Mouse (Mus musculus) ES-E14 (cell line): ENCODE measurements at regions not wholly inside any gene's neighbourhood (a gene's known extent, or its start where the extent isn't known, plus 50 kb on each side); places are given as distances from the start of the nearest gene placed in this dataset.

Experiments
- DNase-seq: peaks from one replicate; pipeline ENCODE4 v3.0.0-alpha.2; 2013; ENCODE audit warnings: low read depth, low spot score
- H3K27ac ChIP-seq: 2 replicates; pipeline ENCODE4 v1.5.1; 2012; ENCODE audit warnings: low read depth, mild to moderate bottlenecking, low read length, moderate library complexity, mixed read lengths; ENCODE audit not compliant: poor library complexity, insufficient read depth, severe bottlenecking
- H3K36me3 ChIP-seq: 2 replicates; pipeline ENCODE4 v1.6.1; 2012; ENCODE audit warnings: mild to moderate bottlenecking, low read length, moderate library complexity, mixed read lengths; ENCODE audit not compliant: control insufficient read depth, poor library complexity, insufficient read depth, severe bottlenecking
- H3K4me1 ChIP-seq, 2 experiments: fragments of 150-350 bp in 1 of 2; sonication (generic) in 1 of 2; 2 replicates each; pipeline ENCODE4 v1.6.1; 2012; ENCODE audit warnings: low read length in 2 of 2, mild to moderate bottlenecking in 1 of 2, mixed read lengths in 1 of 2; ENCODE audit not compliant: control insufficient read depth in 2 of 2, insufficient read depth in 2 of 2, poor library complexity in 1 of 2
- H3K4me3 ChIP-seq, 2 experiments: fragments of 150-350 bp in 1 of 2; sonication (generic) in 1 of 2; 2 replicates each; pipeline ENCODE4 v1.5.1; 2012; ENCODE audit warnings: low read length in 2 of 2, low read depth in 1 of 2, mild to moderate bottlenecking in 1 of 2, mixed read lengths in 1 of 2; ENCODE audit not compliant: insufficient read depth in 1 of 2, poor library complexity in 1 of 2, severe bottlenecking in 1 of 2
- H3K9ac ChIP-seq: 2 replicates; pipeline ENCODE4 v1.6.1; 2012; ENCODE audit warnings: low read depth, mild to moderate bottlenecking, low read length, mixed read lengths; ENCODE audit not compliant: poor library complexity, insufficient read depth, severe bottlenecking
- H3K9me3 ChIP-seq: fragments of 150-350 bp; sonication (generic); 2 replicates; pipeline ENCODE4 v1.6.1; 2012; ENCODE audit warnings: low read depth, mild to moderate bottlenecking, low read length; ENCODE audit not compliant: control insufficient read depth, insufficient read depth
- CHD2 ChIP-seq: IDR thresholded peaks from 2 replicates; pipeline ENCODE4 v1.6.1; 2014; ENCODE audit warnings: mild to moderate bottlenecking, low read depth, low read length, inconsistent platforms
- HCFC1 ChIP-seq: IDR thresholded peaks from 2 replicates; pipeline ENCODE4 v1.6.1; 2012; ENCODE audit warnings: low read length, inconsistent platforms, borderline replicate concordance; ENCODE audit not compliant: insufficient read depth
- MAFK ChIP-seq: IDR thresholded peaks from 2 replicates; pipeline ENCODE4 v1.6.1; 2014; ENCODE audit warnings: mild to moderate bottlenecking, low read depth, low read length, inconsistent platforms; ENCODE audit not compliant: insufficient read depth
- ZC3H11A ChIP-seq: IDR thresholded peaks from 2 replicates; pipeline ENCODE4 v1.6.1; 2012; ENCODE audit warnings: low read depth, mild to moderate bottlenecking, inconsistent platforms, low read length, borderline replicate concordance
- ZNF384 ChIP-seq: IDR thresholded peaks from 2 replicates; pipeline ENCODE4 v1.6.1; 2012; ENCODE audit warnings: low read depth, low read length, inconsistent platforms
- in situ Hi-C, 2 experiments: fragments of 600-800 bp; cut with MboI; formaldehyde crosslinking; loops; one replicate each; pipeline ENCODE4 v1.15.1; 2025; ENCODE audit warnings: low sequenced_read_pairs in 2 of 2, inconsistent platforms in 1 of 2; ENCODE audit not compliant: unreplicated experiment in 2 of 2

DNA sequence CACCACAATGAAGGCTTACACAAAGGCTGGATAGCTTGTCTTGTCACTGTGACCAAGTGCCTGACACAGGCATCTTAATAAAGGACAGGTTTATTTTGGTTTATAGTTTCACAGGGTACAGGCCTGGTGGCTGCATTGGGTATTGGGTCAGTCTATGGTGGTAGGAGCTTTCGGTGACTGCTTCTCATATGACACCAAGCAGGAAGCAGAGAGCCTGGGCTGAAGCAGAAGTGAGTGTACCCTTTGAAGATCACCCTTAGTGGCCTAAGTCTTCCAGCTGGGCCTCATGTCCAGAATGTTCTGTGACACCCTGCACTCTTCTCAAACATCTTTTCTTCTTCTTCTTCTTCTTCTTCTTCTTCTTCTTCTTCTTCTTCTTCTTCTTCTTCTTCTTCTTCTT lies 264.1 kb downstream of the 4933412E24Rik start:
- Histone ChIP-seq H3K9ac (no peak overlapping the region), H3K4me3 (no peak overlapping the region), H3K36me3 (no peaks in the 10 kb centered on the region), H3K4me1 (no peaks in the 10 kb centered on the region; a peak in 1 of 4 replicates), H3K27ac (no peak overlapping the region), H3K9me3 (no peaks in the 10 kb centered on the region)
- in situ Hi-C loops = no loop called here
- DNase-seq = no peak
- TF ChIP-seq ZNF384 = no peak

DNA sequence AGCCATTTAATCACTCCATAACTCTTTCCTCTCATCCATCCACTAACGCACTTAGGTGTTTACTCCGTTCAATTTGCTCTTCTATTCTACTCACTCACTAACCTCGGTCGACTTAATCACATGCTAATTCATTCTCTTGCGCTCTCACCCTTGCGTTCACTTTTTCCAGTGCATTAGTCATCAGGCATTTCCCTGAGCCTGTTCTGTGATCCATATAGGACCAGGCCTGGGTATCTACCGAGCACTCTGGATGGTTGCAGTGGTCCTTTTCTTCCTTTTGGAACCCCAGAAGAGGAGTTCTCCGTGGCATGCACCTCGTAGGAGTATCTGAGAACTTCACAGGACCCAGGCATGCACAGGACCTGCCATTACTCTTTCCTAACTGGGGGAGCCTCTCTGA lies 270.1 kb downstream of the 4933412E24Rik start:
- no peaks in the 10 kb centered on the region; a peak in 1 of 4 replicates for H3K4me1 ChIP-seq
- no peaks in the 10 kb centered on the region for H3K9me3 ChIP-seq
- no peak overlapping the region for H3K27ac ChIP-seq
- no peaks in the 10 kb centered on the region for H3K36me3 ChIP-seq
- in situ Hi-C loops = no loop called here
- no peak for DNase-seq
- no peak for TF ChIP-seq ZNF384
- TF ChIP-seq CHD2 = no peak
- TF ChIP-seq HCFC1 = no peak
- TF ChIP-seq MAFK = no peak
- TF ChIP-seq ZC3H11A = no peak
- H3K4me3 ChIP-seq = no peak overlapping the region
- H3K9ac ChIP-seq = no peak overlapping the region

DNA sequence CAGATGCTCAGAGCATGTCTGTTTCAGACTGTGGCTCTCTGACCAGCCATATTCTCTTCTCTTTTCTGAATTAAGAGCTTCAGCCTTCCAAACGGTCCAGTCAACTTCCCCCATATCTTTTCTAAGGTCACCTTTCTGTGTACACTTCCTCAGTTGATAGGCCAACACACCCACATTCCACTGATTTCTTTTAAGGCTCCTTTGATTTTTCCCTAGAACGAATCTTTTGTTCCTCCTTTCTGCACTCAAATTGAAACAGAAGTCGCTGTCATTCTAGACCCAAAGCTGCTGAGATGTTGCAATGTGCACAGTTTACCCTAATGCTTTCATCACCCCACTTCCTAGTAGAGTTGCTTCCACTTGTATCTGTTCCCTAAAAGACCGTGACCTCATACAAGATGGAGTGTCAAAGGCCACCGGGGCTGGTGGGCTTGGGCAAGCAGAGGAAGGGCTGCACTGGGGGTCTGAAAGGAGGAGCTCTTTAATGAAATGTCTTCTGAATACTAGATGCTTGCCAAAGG lies 271.9 kb downstream of the 4933412E24Rik start:
- Histone ChIP-seq H3K9ac (no peak overlapping the region), H3K9me3 (no peaks in the 10 kb centered on the region), H3K27ac (no peak overlapping the region), H3K36me3 (no peaks in the 10 kb centered on the region), H3K4me3 (no peak overlapping the region), H3K4me1 (no peaks in the 10 kb centered on the region; a peak in 1 of 4 replicates)
- no peak for TF ChIP-seq HCFC1
- no peak for TF ChIP-seq CHD2
- no peak for TF ChIP-seq ZC3H11A
- no peak for TF ChIP-seq ZNF384
- no peak for TF ChIP-seq MAFK
- in situ Hi-C loops = no loop called here
- DNase-seq = peak; percentile 13

DNA sequence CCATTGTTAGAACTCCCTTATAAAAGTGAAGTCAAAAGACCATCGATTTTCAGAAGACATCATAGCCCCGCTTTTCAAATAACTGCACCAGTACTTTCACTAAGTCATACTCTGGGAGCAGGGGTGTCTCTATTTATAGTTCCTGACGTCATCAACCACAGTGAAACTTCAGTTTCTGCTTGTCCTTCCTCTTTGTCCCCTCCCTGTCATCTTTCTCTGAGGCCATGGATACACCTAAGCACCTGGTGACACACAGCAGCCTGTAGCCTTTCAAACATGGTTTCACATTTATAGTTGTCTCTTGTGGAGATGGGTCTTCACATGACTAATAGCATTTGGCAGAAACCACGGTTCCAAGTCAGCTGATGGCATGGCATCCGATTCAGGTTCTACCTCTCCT lies 277.2 kb downstream of the 4933412E24Rik start:
- Histone ChIP-seq H3K9me3 (no peaks in the 10 kb centered on the region), H3K4me1 (no peaks in the 10 kb centered on the region; a peak in 1 of 4 replicates), H3K9ac (no peak overlapping the region), H3K4me3 (no peak overlapping the region), H3K36me3 (no peaks in the 10 kb centered on the region), H3K27ac (no peak overlapping the region)
- no peak for DNase-seq
- in situ Hi-C loops = no loop called here
- TF ChIP-seq ZNF384 (no peak), HCFC1 (no peak), MAFK (no peak), ZC3H11A (no peak), CHD2 (no peak)

DNA sequence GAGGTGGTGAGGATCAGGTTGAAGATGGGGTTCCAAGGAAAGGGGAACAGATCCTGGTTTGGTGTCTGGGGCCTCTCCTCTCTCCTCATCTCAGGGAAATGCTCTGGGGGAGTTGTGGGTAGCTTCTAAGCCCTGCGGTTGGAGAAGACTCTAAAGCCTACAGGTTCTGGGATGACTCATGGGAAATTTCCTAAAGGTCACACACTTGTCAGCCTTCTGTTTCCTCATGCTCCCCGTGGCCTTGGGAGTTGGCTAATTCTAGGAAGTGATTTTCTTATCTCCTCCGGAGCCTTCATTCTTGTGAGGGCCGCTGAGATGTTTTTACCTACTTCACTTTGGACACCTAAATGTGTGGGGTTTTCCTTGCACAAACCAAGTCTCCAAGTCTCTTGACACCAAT lies 279.2 kb downstream of the 4933412E24Rik start:
- TF ChIP-seq ZNF384 = no peak
- no peak for TF ChIP-seq ZC3H11A
- TF ChIP-seq MAFK = no peak
- TF ChIP-seq CHD2 = no peak
- no peak for TF ChIP-seq HCFC1
- in situ Hi-C loops = no loop called here
- DNase-seq = no peak
- Histone ChIP-seq H3K9ac (no peak overlapping the region), H3K4me1 (no peaks in the 10 kb centered on the region), H3K9me3 (no peaks in the 10 kb centered on the region), H3K4me3 (no peak overlapping the region), H3K27ac (no peak overlapping the region), H3K36me3 (no peaks in the 10 kb centered on the region)
